Mouse (Mus musculus) cortical plate, adult 2 months (tissue): Measurements from ENCODE around the gene Agtpbp1. TPM values are rescaled to one million over a fixed set of nuclear protein-coding genes. Genes with fewer than 3 reads are reported as not detected.
"Not testable (repeated sequence)": the region's sequence is repeated elsewhere in the genome, so short reads cannot be mapped to it uniquely, and the experiment has no call there.

Source experiments
- H3K27ac ChIP-seq: fragments of 200-500 bp; 2 replicates; pipeline ENCODE4 v1.5.1; 2012; ENCODE audit warnings: low read length, control low read depth, inconsistent platforms; ENCODE audit not compliant: insufficient read depth
- H3K4me1 ChIP-seq: fragments of 200-500 bp; 2 replicates; pipeline ENCODE4 v1.6.1; 2011; ENCODE audit warnings: low read length; ENCODE audit not compliant: control insufficient read depth, insufficient read depth
- H3K4me3 ChIP-seq: fragments of 200-500 bp; 2 replicates; pipeline ENCODE4 v1.5.1; 2011; ENCODE audit warnings: mild to moderate bottlenecking, low read length, control low read depth; ENCODE audit not compliant: insufficient read depth
- CTCF ChIP-seq: fragments of 200-500 bp; IDR thresholded peaks from 2 replicates; pipeline ENCODE4 v1.5.1; 2011; ENCODE audit warnings: mild to moderate bottlenecking, control low read depth, low read length; ENCODE audit not compliant: insufficient read depth; ENCODE audit errors: extremely low read depth
- POLR2A ChIP-seq: fragments of 200-500 bp; IDR thresholded peaks from 2 replicates; pipeline ENCODE4 v1.6.1; 2011; ENCODE audit warnings: mild to moderate bottlenecking, low read length, control low read depth; ENCODE audit not compliant: insufficient read depth; ENCODE audit errors: extremely low read depth
- polyA plus RNA-seq: library from polyadenylated mRNA; depleted of rRNA; stranded (reverse); fragments of >200 nt; gene quantifications from 2 replicates; pipeline ENCODE4 v1.2.3, GENCODE M21; 2012

Gene Agtpbp1
- polyA plus RNA-seq, 1 experiment = 106 TPM

- no peaks in the 10 kb centered on the region for H3K4me1 ChIP-seq
- H3K27ac ChIP-seq = no peak overlapping the region
- H3K4me3 ChIP-seq = no peak overlapping the region
- no peak for TF ChIP-seq CTCF
- no peak for TF ChIP-seq POLR2A
Observed at GRCm38 (mm10) chr13:59610437-59610836, 25.4 kb upstream of the Agtpbp1 start.

DNA sequence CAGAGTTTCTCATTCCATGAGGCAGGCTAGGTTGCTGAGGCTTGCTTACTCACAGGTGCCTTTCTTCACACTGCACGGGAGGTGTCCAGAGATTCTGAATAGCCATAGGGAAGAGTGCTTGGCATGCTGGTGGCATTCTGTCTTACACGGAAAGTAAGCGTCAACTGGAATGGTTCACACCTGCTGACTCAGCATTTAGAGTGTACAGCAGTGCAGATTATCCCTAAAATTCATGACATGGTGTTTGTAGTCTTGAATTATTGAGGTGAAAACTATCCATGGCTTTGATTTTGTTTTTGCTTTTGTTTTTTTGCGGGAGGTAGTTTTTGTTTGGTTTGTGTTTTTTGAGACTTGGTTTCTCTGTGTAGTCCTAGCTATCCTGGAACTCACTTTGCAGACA lies 24.9 kb upstream of the Agtpbp1 start:
- no peaks in the 10 kb centered on the region for H3K4me1 ChIP-seq
- H3K27ac ChIP-seq = no peak overlapping the region
- TF ChIP-seq POLR2A = no peak
- no peak for TF ChIP-seq CTCF
- H3K4me3 ChIP-seq = no peak overlapping the region

DNA sequence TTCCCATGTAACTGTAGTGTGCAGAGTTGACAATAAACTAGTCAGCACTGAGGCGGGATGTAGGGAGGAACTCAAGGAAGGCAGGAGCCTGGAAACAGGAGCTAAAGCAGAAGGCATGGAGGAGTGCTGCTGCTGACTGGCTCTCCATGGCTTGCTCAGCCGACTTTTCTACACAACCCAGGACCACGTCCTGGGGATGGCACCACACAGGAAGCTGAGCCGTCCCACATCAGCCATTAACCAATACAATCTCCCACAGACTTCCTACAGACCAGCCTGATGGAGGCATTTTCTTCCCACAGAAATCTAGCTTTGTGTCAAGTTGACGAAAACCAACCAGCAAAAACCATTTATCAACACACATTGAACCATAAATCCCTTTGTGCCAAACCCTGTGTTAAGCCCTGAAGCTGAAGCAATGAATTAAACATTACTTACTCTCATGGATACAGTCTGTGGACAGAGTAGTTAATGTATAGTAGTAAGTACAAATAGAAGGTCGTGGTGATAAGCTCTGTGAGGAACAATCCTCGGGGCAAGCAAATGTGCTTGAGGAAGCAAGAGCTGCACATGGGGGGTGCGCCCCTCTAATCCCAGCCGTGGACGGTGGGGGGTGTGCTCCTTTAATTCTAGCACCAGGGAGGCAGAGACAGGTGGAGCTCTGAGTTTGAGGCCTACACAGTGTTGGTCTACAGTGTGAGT lies 20.3 kb upstream of the Agtpbp1 start:
- Histone ChIP-seq H3K4me3 (no peak overlapping the region), H3K4me1 (no peaks in the 10 kb centered on the region), H3K27ac (no peak overlapping the region)
- TF ChIP-seq CTCF (no peak), POLR2A (no peak)

- H3K27ac ChIP-seq = no peak overlapping the region
- H3K4me1 ChIP-seq = no peaks in the 10 kb centered on the region
- no peak for TF ChIP-seq CTCF
- TF ChIP-seq POLR2A = no peak
Observed at GRCm38 (mm10) chr13:59604511-59604910, 19.5 kb upstream of the Agtpbp1 start.

DNA sequence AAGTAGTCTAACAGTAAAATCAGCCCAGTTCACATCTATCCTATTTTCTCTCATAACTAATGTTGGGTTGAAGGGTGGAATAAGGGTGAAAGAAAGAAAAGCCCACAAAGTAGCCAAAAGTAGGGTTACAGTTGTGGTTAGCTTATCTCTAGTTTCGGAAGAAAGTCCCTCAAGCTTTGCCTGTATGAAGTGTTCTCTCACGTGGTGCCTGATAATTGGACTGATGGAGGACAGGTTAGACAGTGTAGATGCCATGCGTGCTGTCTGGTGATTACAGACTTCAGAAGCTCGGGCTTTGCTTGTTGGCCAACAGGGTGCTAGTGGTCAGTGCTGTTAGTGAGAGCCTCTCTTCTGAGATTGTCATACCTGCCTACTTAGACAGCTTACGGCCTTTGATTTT lies 18.1 kb upstream of the Agtpbp1 start:
- no peak overlapping the region for H3K27ac ChIP-seq
- no peak overlapping the region for H3K4me3 ChIP-seq
- TF ChIP-seq POLR2A = no peak
- no peak for TF ChIP-seq CTCF
- no peaks in the 10 kb centered on the region for H3K4me1 ChIP-seq

More at GRCm38 (mm10) chr13:59604511-59604910, 19.5 kb upstream of the Agtpbp1 start:
- no peak overlapping the region for H3K4me3 ChIP-seq

DNA sequence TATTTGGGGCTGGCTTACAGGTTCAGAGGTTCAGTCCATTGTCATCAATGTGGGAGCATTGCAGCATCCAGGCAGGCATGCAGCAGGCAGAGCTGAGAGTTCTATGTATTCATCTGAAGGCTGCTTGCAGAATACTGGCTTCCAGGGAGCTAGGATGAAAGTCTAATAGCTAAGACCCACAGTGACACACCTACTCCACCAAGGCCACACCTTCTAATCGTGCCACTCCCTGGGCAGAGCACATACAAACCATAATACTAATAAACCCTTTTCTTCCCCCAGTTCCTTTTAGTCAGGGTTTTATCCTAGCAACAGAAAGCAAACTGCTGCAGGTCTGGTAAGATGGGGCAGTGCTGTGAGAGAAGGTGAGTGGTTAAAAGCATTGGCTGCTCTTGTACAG lies 7.6 kb upstream of the Agtpbp1 start:
- Histone ChIP-seq H3K27ac (no peak overlapping the region), H3K4me1 (no peaks in the 10 kb centered on the region), H3K4me3 (no peak overlapping the region)
- TF ChIP-seq CTCF (no peak), POLR2A (no peak)

GRCm38 (mm10) chr13:59592058-59592457 lies 7.0 kb upstream of the Agtpbp1 start:
- not testable (repeated sequence) for H3K27ac ChIP-seq, H3K4me1 ChIP-seq, H3K4me3 ChIP-seq

DNA sequence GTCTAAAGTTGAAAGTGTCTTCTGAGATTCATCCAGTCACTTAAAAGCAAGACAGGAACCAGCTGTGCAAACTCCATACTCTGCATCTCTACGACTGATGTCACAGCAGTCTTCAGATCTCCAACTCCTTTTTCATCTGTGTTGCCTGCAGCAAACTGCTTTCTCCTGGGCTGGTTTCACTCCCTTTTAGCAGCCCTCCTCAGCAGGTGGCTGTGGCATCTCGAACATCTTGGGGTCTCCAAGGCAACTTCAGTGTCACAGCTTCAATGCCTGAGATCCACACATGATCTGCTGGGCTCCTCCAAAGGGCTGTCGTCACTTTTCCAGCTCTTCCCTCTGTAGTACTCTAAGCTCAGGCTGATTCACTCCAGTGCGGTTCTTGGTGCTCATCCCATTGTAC lies 5.7 kb upstream of the Agtpbp1 start:
- Histone ChIP-seq H3K27ac (no peak overlapping the region), H3K4me1 (peaks cover 4% of the 10 kb centered on the region; the same call in 1 of the 2 replicates), H3K4me3 (no peak overlapping the region)
- TF ChIP-seq CTCF (no peak), POLR2A (no peak)

GRCm38 (mm10) chr13:59589672-59590071 lies 4.6 kb upstream of the Agtpbp1 start:
- TF ChIP-seq POLR2A (no peak), CTCF (no peak)
- Histone ChIP-seq H3K27ac (no peak overlapping the region), H3K4me1 (peaks cover 4% of the 10 kb centered on the region; the same call in 1 of the 2 replicates), H3K4me3 (no peak overlapping the region)

DNA sequence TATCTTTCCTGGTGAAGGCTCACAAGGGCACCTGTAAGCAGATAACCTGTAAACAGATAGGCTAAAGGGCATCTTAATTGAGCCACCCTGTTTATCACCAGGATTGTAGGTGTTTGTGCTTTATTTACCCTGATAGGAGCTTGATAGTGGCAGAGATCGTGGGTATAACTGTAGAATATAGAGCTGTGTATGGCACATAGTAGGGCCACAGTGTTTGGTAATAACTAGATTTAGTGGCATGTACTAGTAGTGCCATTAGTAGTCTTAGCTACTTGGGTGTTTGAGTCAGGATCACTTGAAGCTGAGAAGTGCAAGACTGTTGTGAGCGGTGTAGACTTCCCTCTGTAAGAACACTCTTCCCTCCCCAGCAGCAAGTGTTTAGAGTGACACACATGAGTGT lies 2.2 kb upstream of the Agtpbp1 start:
- Histone ChIP-seq H3K4me3 (no peak overlapping the region), H3K27ac (no peak overlapping the region), H3K4me1 (peaks cover 4% of the 10 kb centered on the region; the same call in 1 of the 2 replicates)
- TF ChIP-seq POLR2A (no peak), CTCF (no peak)
